Mouse (Mus musculus) neural tube, embryonic 12.5 days (tissue): Measurements from ENCODE around the gene Lpcat3. TPM values are rescaled to one million over a fixed set of nuclear protein-coding genes. Genes with fewer than 3 reads are reported as not detected.

ENCODE experiments used
- ATAC-seq: fragments of 200-750 bp; cut with Nextera tagmentation; 2 replicates; pipeline ENCODE4 v1.8.0; 2017; ENCODE audit warnings: low read depth, mild to moderate bottlenecking, moderate TSS enrichment, moderate library complexity; ENCODE audit not compliant: low FRiP score
- H3K27ac ChIP-seq: fragments of 300-500 bp; sonication (generic); 2 replicates; pipeline ENCODE4 v1.5.1; 2016
- H3K27me3 ChIP-seq: fragments of 300-500 bp; sonication (generic); replicated peaks from 2 replicates; pipeline ENCODE4 v1.6.1; 2016; ENCODE audit warnings: mild to moderate bottlenecking
- H3K36me3 ChIP-seq: fragments of 300-500 bp; sonication (generic); 2 replicates; pipeline ENCODE4 v1.6.1; 2016; ENCODE audit warnings: mild to moderate bottlenecking
- H3K4me1 ChIP-seq: fragments of 300-500 bp; sonication (generic); 2 replicates; pipeline ENCODE4 v1.6.1; 2016
- H3K4me2 ChIP-seq: fragments of 300-500 bp; sonication (generic); replicated peaks from 2 replicates; pipeline ENCODE4 v1.6.1; 2016; ENCODE audit warnings: mild to moderate bottlenecking
- H3K4me3 ChIP-seq: fragments of 300-500 bp; sonication (generic); 2 replicates; pipeline ENCODE4 v1.5.1; 2016
- H3K9ac ChIP-seq: fragments of 300-500 bp; sonication (generic); 2 replicates; pipeline ENCODE4 v1.6.1; 2016; ENCODE audit warnings: mild to moderate bottlenecking
- H3K9me3 ChIP-seq: fragments of 300-500 bp; sonication (generic); 2 replicates; pipeline ENCODE4 v1.6.1; 2016; ENCODE audit warnings: mild to moderate bottlenecking
- WGBS: fragments of 180-500 bp; shearing (Covaris S2); methylation state at CpG from one replicate; pipeline ENCODE4 v1.1.7; 2016; 5-methylcytosine and 5-hydroxymethylcytosine counted together
- polyA plus RNA-seq: library from polyadenylated mRNA; unstranded; fragments of >200 nt; fragmentation: Nextera tagmentation; extraction: Ambion mirVana; gene quantifications from 2 replicates; pipeline ENCODE4 v1.2.1, GENCODE M21; 2016

Gene Lpcat3
- polyA plus RNA-seq, 1 experiment from 2014 or later = 44.0 TPM

- Histone ChIP-seq H3K4me2 (no peak overlapping the region), H3K36me3 (no peaks in the 10 kb centered on the region), H3K9me3 (no peaks in the 10 kb centered on the region), H3K9ac (no peak overlapping the region; the same call in 1 of the 2 replicates), H3K27me3 (no peaks in the 10 kb centered on the region), H3K4me3 (0 out of 2 replicates have a peak overlapping the region, but pooled peaks have one; percentile 2), H3K27ac (no peak overlapping the region), H3K4me1 (0 out of 2 replicates have a peak, but pooled peaks cover 5% of the 10 kb centered on the region)
- no peak for ATAC-seq
- whole genome bisulfite sequencing = 51% methylated on average over 19 of the region's 19 CpGs
Measured at GRCm38 (mm10) chr6:124732476-124733370, 69.9 kb downstream of the Lpcat3 start.

- no peak overlapping the region for H3K9ac ChIP-seq
- no peak overlapping the region for H3K27ac ChIP-seq
- peaks cover 15% of the 10 kb centered on the region for H3K4me1 ChIP-seq
- ATAC-seq = no peak
- no peak overlapping the region for H3K4me2 ChIP-seq
- no peaks in the 10 kb centered on the region for H3K36me3 ChIP-seq
- no peaks in the 10 kb centered on the region for H3K9me3 ChIP-seq
- H3K27me3 ChIP-seq = no peaks in the 10 kb centered on the region
- 95% methylated on average over 3 of the region's 3 CpGs for WGBS
- H3K4me3 ChIP-seq = no peak overlapping the region
Measured at GRCm38 (mm10) chr6:124734417-124734816, 71.6 kb downstream of the Lpcat3 start.

GRCm38 (mm10) chr6:124737040-124737439 lies 74.2 kb downstream of the Lpcat3 start:
- Histone ChIP-seq H3K9me3 (no peaks in the 10 kb centered on the region), H3K9ac (no peak overlapping the region), H3K27me3 (no peaks in the 10 kb centered on the region), H3K4me1 (peaks cover 28% of the 10 kb centered on the region), H3K27ac (no peak overlapping the region), H3K4me2 (no peak overlapping the region), H3K4me3 (no peak overlapping the region), H3K36me3 (no peaks in the 10 kb centered on the region)
- WGBS = 93% methylated on average over 11 of the region's 11 CpGs
- no peak for ATAC-seq

GRCm38 (mm10) chr6:124738511-124739023 lies 75.7 kb downstream of the Lpcat3 start, which contains the start of gene Ptpn6:
Gene Ptpn6, minus strand, starts transcription at chr6:124738714.
- H3K36me3 ChIP-seq = peaks cover 10% of the 10 kb centered on the region
- H3K4me2 ChIP-seq = peak within 1 kb of the TSS; percentile 77; the same call in 1 of the 2 replicates
- peaks cover 26% of the 10 kb centered on the region for H3K4me1 ChIP-seq
- H3K9me3 ChIP-seq = no peaks in the 10 kb centered on the region
- no peak within 1 kb of the TSS for H3K27ac ChIP-seq
- no peak within 1 kb of the TSS for H3K9ac ChIP-seq
- no peaks in the 10 kb centered on the region for H3K27me3 ChIP-seq
- H3K4me3 ChIP-seq = no peak within 1 kb of the TSS
- no peak for ATAC-seq
- WGBS = 26% methylated on average over 15 of the region's 15 CpGs

DNA sequence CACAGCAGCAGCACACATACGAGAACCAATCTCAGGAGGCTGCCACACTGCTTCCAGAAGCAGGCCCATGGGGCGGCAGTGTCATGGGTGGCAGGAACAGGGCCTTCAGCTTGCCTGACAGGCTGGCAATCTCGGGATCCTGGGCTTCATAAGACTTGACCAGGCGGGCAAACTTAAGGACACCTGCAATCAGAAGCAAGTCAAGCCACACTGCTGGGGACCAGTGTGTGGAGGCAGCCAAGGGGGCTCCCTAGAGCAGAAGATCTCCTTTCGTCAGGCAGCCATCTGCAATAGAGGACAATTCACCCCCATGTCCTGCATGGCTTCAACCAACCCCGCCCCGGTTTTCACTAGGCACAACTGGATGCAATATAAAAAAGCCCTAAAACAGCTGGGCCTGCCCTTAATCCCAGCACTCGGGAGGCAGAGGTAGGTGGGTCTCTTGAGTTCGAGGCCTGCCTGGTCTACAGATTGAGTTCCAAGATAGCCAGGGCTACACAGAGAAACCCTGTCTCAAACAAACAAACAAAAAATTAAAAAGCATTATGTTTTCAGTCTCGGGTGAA lies 76.5 kb downstream of the Lpcat3 start:
- peaks cover 16% of the 10 kb centered on the region for H3K36me3 ChIP-seq
- peaks cover 26% of the 10 kb centered on the region for H3K4me1 ChIP-seq
- ATAC-seq = no peak
- no peak overlapping the region for H3K9ac ChIP-seq
- no peak overlapping the region for H3K27ac ChIP-seq
- H3K4me3 ChIP-seq = no peak overlapping the region
- 83% methylated on average over 10 of the region's 10 CpGs for WGBS
- H3K4me2 ChIP-seq = 0 out of 2 replicates have a peak overlapping the region, but pooled peaks have one; percentile 77
- no peaks in the 10 kb centered on the region for H3K27me3 ChIP-seq
- H3K9me3 ChIP-seq = no peaks in the 10 kb centered on the region

- peaks cover 32% of the 10 kb centered on the region for H3K4me1 ChIP-seq
- H3K27ac ChIP-seq = peak overlapping the region; percentile 99
- H3K4me2 ChIP-seq = peak overlapping the region; percentile 77
- under 1% methylated on average over 29 of the region's 29 CpGs for WGBS
- H3K9me3 ChIP-seq = no peaks in the 10 kb centered on the region
- peak overlapping the region; percentile 64 for H3K4me3 ChIP-seq
- H3K36me3 ChIP-seq = peaks cover 25% of the 10 kb centered on the region
- ATAC-seq = peak; percentile 29
- H3K27me3 ChIP-seq = no peaks in the 10 kb centered on the region
- H3K9ac ChIP-seq = peak overlapping the region; percentile 89
Measured at GRCm38 (mm10) chr6:124740211-124740887, 77.5 kb downstream of the Lpcat3 start.

DNA sequence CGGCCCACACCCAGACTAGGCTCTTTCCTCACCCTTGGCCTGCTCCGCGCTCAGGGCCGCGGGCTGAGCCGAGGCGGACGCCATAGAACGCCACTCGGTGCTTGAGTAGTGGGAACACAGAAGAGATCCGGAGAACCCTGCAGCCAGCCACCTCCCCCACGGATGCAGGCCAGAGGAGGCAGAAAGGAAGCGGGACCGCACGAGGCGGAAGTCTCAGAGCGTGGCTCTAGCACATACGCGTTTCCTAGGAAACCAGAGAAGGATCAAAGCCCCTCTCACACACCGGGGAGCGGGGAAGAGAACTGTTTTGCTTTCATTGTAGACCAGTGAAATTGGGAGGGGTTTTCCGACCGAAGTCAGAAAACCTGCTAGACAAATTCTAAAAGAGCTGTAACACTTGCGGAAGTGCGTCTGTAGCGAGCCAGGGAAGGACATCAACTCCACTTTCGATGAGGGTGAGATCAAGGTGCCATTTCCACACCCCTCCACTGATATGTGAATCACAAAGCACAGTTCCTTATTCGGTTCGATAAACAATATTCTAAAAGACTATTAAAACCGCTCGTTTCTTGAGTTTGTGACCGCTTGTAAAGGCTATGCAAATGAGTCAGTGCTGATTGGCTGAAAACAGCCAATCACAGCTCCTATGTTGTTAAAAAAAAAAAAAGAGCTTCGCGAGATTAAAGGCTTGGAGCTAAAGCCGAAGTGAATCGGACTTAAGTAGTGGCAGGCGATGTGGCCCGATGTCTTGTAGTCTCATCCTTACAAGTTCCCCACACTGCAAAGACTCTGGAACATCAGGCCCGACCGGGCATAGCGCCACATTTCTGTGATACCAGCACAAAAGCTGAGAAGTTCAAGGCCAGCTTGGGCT lies 78.3 kb downstream of the Lpcat3 start, which contains the start of gene Grcc10:
TSS of gene Grcc10 (minus strand) at position 487 of the 874 bp plus-strand sequence.
- no peaks in the 10 kb centered on the region for H3K27me3 ChIP-seq
- under 1% methylated on average over 41 of the region's 41 CpGs for WGBS
- peak within 1 kb of the TSS; percentile 99 for H3K27ac ChIP-seq
- no peaks in the 10 kb centered on the region for H3K9me3 ChIP-seq
- peaks cover 37% of the 10 kb centered on the region for H3K4me1 ChIP-seq
- H3K4me3 ChIP-seq = peak within 1 kb of the TSS; percentile 64
- H3K9ac ChIP-seq = peak within 1 kb of the TSS; percentile 89
- peaks cover 25% of the 10 kb centered on the region for H3K36me3 ChIP-seq
- H3K4me2 ChIP-seq = peak within 1 kb of the TSS; percentile 77
- peak; percentile 79 for ATAC-seq

DNA sequence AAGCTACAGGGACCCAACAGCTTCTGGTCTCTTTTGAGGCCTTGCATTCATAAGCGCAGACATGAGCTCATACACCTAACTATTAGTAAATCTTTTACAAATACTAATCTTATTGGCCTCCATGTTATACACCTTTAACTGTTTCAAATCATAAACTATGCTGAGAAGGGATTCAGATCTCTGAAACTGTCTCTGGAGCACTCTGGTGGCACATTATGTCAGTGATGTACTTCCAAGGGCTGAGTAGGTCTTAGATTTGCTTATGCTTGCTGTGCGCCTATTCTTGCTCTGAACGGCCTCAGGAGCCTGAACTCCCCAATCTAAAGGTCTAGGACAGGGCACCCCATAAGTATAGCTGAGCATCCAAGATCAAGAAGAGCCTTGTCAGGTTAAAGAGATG lies 79.0 kb downstream of the Lpcat3 start:
- H3K9me3 ChIP-seq = no peaks in the 10 kb centered on the region
- H3K9ac ChIP-seq = peak overlapping the region; percentile 40
- H3K36me3 ChIP-seq = peaks cover 29% of the 10 kb centered on the region
- H3K27me3 ChIP-seq = no peaks in the 10 kb centered on the region
- peak overlapping the region; percentile 99; the same call in 1 of the 2 replicates for H3K27ac ChIP-seq
- ATAC-seq = no peak
- H3K4me3 ChIP-seq = peak overlapping the region; percentile 64
- H3K4me1 ChIP-seq = peaks cover 44% of the 10 kb centered on the region
- WGBS = 71% methylated on average over 3 of the region's 3 CpGs
- H3K4me2 ChIP-seq = peak overlapping the region; percentile 77

DNA sequence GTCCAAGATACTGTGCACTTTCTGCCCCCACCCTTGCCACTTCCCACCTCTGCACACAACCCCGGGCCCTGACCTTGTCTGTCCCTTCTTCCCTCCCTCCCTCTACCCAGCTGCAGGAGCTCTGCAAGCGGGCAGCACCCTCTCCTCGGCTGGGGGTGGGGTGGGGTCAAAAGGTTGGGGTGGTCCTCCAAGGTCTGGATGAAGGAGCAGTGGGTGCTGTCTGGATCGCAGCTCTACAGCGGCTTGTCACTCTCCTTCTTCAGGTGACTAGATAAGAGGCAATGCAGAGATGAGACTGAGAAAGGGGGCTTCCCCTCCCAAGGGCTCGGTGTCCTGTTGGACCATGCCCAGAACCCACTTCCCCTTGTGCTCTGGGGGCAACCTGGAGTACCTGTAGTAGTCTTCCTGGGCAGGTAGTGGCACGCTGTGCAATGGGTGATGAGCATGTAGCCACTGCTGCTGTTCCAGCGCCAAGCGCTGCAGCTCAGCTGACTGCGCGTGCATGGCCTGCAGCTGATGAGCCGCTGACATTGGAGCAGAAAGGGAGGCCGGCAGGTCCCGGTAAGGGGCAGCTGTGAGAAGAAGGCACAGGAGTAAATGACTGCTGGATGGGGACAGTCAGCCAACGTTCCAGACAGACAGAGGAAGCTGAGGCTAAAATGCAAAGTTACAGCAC lies 80.2 kb downstream of the Lpcat3 start:
- no peak for ATAC-seq
- Histone ChIP-seq H3K36me3 (peaks cover 40% of the 10 kb centered on the region), H3K9me3 (no peaks in the 10 kb centered on the region), H3K27me3 (no peaks in the 10 kb centered on the region), H3K4me1 (peaks cover 47% of the 10 kb centered on the region), H3K27ac (no peak overlapping the region), H3K4me2 (no peak overlapping the region), H3K9ac (no peak overlapping the region), H3K4me3 (no peak overlapping the region)
- 88% methylated on average over 15 of the region's 15 CpGs for WGBS

DNA sequence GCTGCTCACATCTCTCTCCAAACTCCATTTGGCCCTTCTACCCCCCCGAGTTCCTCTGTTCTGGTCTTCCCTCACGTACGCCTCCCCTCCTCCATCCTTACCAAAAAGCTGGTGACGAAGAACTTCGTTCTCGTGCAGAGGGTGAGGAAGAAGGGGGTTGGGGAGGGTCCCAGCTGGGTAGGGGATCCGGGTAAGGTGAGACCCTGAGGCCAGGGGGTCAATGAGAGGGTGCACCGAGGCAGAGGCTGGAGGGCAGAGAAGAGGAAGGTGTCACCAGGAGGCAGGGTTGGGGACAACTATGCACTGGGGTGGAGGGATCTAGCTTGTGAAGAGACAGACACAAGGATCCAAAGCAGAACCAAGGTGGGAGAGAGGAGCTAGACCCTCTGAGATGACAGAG lies 80.8 kb downstream of the Lpcat3 start:
- H3K27me3 ChIP-seq = no peaks in the 10 kb centered on the region
- peaks cover 44% of the 10 kb centered on the region for H3K4me1 ChIP-seq
- no peak overlapping the region for H3K4me2 ChIP-seq
- 89% methylated on average over 8 of the region's 8 CpGs for WGBS
- no peak overlapping the region for H3K9ac ChIP-seq
- H3K27ac ChIP-seq = no peak overlapping the region
- ATAC-seq = no peak
- H3K4me3 ChIP-seq = no peak overlapping the region
- H3K36me3 ChIP-seq = peaks cover 46% of the 10 kb centered on the region
- H3K9me3 ChIP-seq = no peaks in the 10 kb centered on the region
